Mouse (Mus musculus) stomach, postnatal 0 days (tissue): Measurements from ENCODE around the gene Exosc6.

Experiments
- CTCF ChIP-seq: IDR thresholded peaks from 2 replicates; pipeline ENCODE4 v1.5.1; 2016; ENCODE audit warnings: antibody characterized with exemption, low read depth, mild to moderate bottlenecking, moderate library complexity
- EP300 ChIP-seq: optimal IDR thresholded peaks from 2 replicates; pipeline ENCODE3; 2016; ENCODE audit warnings: antibody characterized with exemption

- TF ChIP-seq CTCF (no peak), EP300 (no peak)
Measured at GRCm38 (mm10) chr8:111058946-111059572, 2.9 kb downstream of the Exosc6 start.
